Mouse (Mus musculus) intestine, postnatal 0 days (tissue): ENCODE measurements around the gene Tor4a. TPM values are rescaled to one million over a fixed set of nuclear protein-coding genes. Genes with fewer than 3 reads are reported as not detected.

Experiments
- ATAC-seq: fragments of 200-750 bp; cut with Nextera tagmentation; 2 replicates; pipeline ENCODE4 v1.8.0; 2017; ENCODE audit warnings: mild to moderate bottlenecking, moderate TSS enrichment, moderate library complexity
- H3K27ac ChIP-seq: fragments of 300-500 bp; sonication (generic); 2 replicates; pipeline ENCODE4 v1.5.1; 2014; ENCODE audit warnings: mild to moderate bottlenecking, low read depth, low read length, moderate library complexity
- H3K27me3 ChIP-seq: fragments of 300-500 bp; sonication (generic); replicated peaks from 2 replicates; pipeline ENCODE4 v1.6.1; 2014; ENCODE audit warnings: low read length, mixed read lengths; ENCODE audit not compliant: control insufficient read depth, insufficient read depth
- H3K36me3 ChIP-seq: fragments of 300-500 bp; sonication (generic); 2 replicates; pipeline ENCODE4 v1.6.1; 2014; ENCODE audit warnings: mild to moderate bottlenecking, moderate library complexity; ENCODE audit not compliant: control insufficient read depth, insufficient read depth
- H3K4me1 ChIP-seq: fragments of 300-500 bp; sonication (generic); replicated peaks from 2 replicates; pipeline ENCODE4 v1.6.1; 2014; ENCODE audit warnings: antibody characterized with exemption, low read length, mixed read lengths; ENCODE audit not compliant: control insufficient read depth, insufficient read depth
- H3K4me2 ChIP-seq: fragments of 300-500 bp; sonication (generic); replicated peaks from 2 replicates; pipeline ENCODE4 v1.6.1; 2014; ENCODE audit warnings: low read depth, mild to moderate bottlenecking, moderate library complexity
- H3K4me3 ChIP-seq: fragments of 300-500 bp; sonication (generic); 2 replicates; pipeline ENCODE4 v1.5.1; 2014; ENCODE audit warnings: low read depth, low read length
- H3K9ac ChIP-seq: fragments of 300-500 bp; sonication (generic); 2 replicates; pipeline ENCODE4 v1.6.1; 2014; ENCODE audit warnings: mild to moderate bottlenecking, low read depth, low read length
- H3K9me3 ChIP-seq: fragments of 300-500 bp; sonication (generic); 2 replicates; pipeline ENCODE4 v1.6.1; 2016; ENCODE audit warnings: mixed run types; ENCODE audit not compliant: control insufficient read depth
- CTCF ChIP-seq: sonication (generic); IDR thresholded peaks from 2 replicates; pipeline ENCODE4 v1.5.1; 2016; ENCODE audit warnings: low read depth, mild to moderate bottlenecking, control low read depth, antibody characterized with exemption, moderate library complexity
- WGBS: fragments of 180-500 bp; shearing (Covaris S2); extraction: QIAGEN DNeasy Blood & Tissue Kit; methylation state at CpG from one replicate; pipeline ENCODE4 v1.1.7; 2014; 5-methylcytosine and 5-hydroxymethylcytosine counted together
- polyA plus RNA-seq: library from polyadenylated mRNA; unstranded; fragments of >200 nt; fragmentation: Nextera tagmentation; extraction: Ambion mirVana; gene quantifications from 2 replicates; pipeline ENCODE4 v1.2.1, GENCODE M21; 2015

The Tor4a gene
- polyA plus RNA-seq, 1 experiment from 2014 or later: 12.6 TPM

GRCm38 (mm10) chr2:25224492-25224765 lies 27.7 kb upstream of the Tor4a start, which contains the start of gene Tubb4b:
Tubb4b (minus strand) TSS chr2:25224702.
- Histone ChIP-seq H3K9me3 (no peaks in the 10 kb centered on the region), H3K4me2 (peak within 1 kb of the TSS; percentile 68), H3K36me3 (peaks cover 12% of the 10 kb centered on the region; the same call in 1 of the 2 replicates), H3K4me1 (peaks cover 9% of the 10 kb centered on the region; the same call in 1 of the 2 replicates), H3K9ac (peak within 1 kb of the TSS; percentile 90), H3K27me3 (no peaks in the 10 kb centered on the region), H3K4me3 (peak within 1 kb of the TSS; percentile 87), H3K27ac (peak within 1 kb of the TSS; percentile 99)
- under 1% methylated on average over 17 of the region's 17 CpGs for WGBS
- no peak for ATAC-seq
- peak; percentile 54 for TF ChIP-seq CTCF

GRCm38 (mm10) chr2:25223681-25224491 lies 27.2 kb upstream of the Tor4a start:
- H3K4me3 ChIP-seq: peak overlapping the region; percentile 87
- peaks cover 6% of the 10 kb centered on the region; the same call in 1 of the 2 replicates for H3K4me1 ChIP-seq
- no peaks in the 10 kb centered on the region for H3K9me3 ChIP-seq
- H3K36me3 ChIP-seq: peaks cover 12% of the 10 kb centered on the region; the same call in 1 of the 2 replicates
- TF ChIP-seq CTCF: no peak
- peak overlapping the region; percentile 90 for H3K9ac ChIP-seq
- WGBS: 2% methylated on average over 38 of the region's 53 CpGs
- ATAC-seq: peak; percentile 71
- peak overlapping the region; percentile 68 for H3K4me2 ChIP-seq
- H3K27ac ChIP-seq: peak overlapping the region; percentile 99
- H3K27me3 ChIP-seq: no peaks in the 10 kb centered on the region

- no peak overlapping the region for H3K27ac ChIP-seq
- 71% methylated on average over 5 of the region's 5 CpGs for WGBS
These were observed 24.7 kb upstream of the Tor4a start for GRCm38 (mm10) chr2:25221331-25221772.

GRCm38 (mm10) chr2:25218445-25218844 lies 21.8 kb upstream of the Tor4a start, which contains the start of gene Fam166a:
Fam166a (plus strand) TSS chr2:25218745.
- no peak for TF ChIP-seq CTCF
- Histone ChIP-seq H3K4me3 (no peak within 1 kb of the TSS), H3K9ac (no peak within 1 kb of the TSS), H3K27ac (no peak within 1 kb of the TSS), H3K4me2 (no peak within 1 kb of the TSS), H3K4me1 (no peaks in the 10 kb centered on the region), H3K36me3 (peaks cover 12% of the 10 kb centered on the region; the same call in 1 of the 2 replicates), H3K27me3 (no peaks in the 10 kb centered on the region), H3K9me3 (no peaks in the 10 kb centered on the region)
- ATAC-seq: no peak

More at GRCm38 (mm10) chr2:25221331-25221772, 24.7 kb upstream of the Tor4a start:
- Histone ChIP-seq H3K27me3 (no peaks in the 10 kb centered on the region), H3K36me3 (peaks cover 12% of the 10 kb centered on the region; the same call in 1 of the 2 replicates), H3K9ac (no peak overlapping the region), H3K4me2 (no peak overlapping the region; the same call in 1 of the 2 replicates), H3K4me1 (0 out of 2 replicates have a peak, but pooled peaks cover 3% of the 10 kb centered on the region), H3K9me3 (no peaks in the 10 kb centered on the region), H3K4me3 (no peak overlapping the region)
- no peak for ATAC-seq
- no peak for TF ChIP-seq CTCF

- no peak overlapping the region for H3K9ac ChIP-seq
- TF ChIP-seq CTCF: no peak
- H3K36me3 ChIP-seq: peaks cover 12% of the 10 kb centered on the region; the same call in 1 of the 2 replicates
- no peak overlapping the region for H3K27ac ChIP-seq
- 55% methylated on average over 2 of the region's 2 CpGs for WGBS
- H3K4me2 ChIP-seq: no peak overlapping the region
- no peak for ATAC-seq
- H3K27me3 ChIP-seq: no peaks in the 10 kb centered on the region
- H3K9me3 ChIP-seq: no peaks in the 10 kb centered on the region
- H3K4me3 ChIP-seq: no peak overlapping the region
- no peaks in the 10 kb centered on the region for H3K4me1 ChIP-seq
These were observed 21.0 kb upstream of the Tor4a start for GRCm38 (mm10) chr2:25217666-25218065.

- WGBS: 28% methylated on average over 3 of the region's 3 CpGs
- 0 out of 2 replicates have a peak, but pooled peaks cover 7% of the 10 kb centered on the region for H3K4me1 ChIP-seq
- no peak within 1 kb of the TSS for H3K9ac ChIP-seq
- H3K9me3 ChIP-seq: no peaks in the 10 kb centered on the region
- no peak within 1 kb of the TSS for H3K4me2 ChIP-seq
- H3K36me3 ChIP-seq: no peaks in the 10 kb centered on the region
- no peak for TF ChIP-seq CTCF
- no peak for ATAC-seq
- H3K4me3 ChIP-seq: no peak within 1 kb of the TSS
- H3K27me3 ChIP-seq: no peaks in the 10 kb centered on the region
- H3K27ac ChIP-seq: no peak within 1 kb of the TSS
These were observed 17.8 kb upstream of the Tor4a start, which contains the start of gene Stpg3 for GRCm38 (mm10) chr2:25214444-25214843. Stpg3 (minus strand) TSS chr2:25214637.
